Mouse (Mus musculus) testis, postnatal 10 days (tissue): ENCODE results near the gene Cyb561d1.
"Not testable (repeated sequence)": the region's sequence is repeated elsewhere in the genome, so short reads cannot be mapped to it uniquely, and the experiment has no call there.

Experiments used
- DNase-seq: peaks from one replicate; pipeline ENCODE4 v3.0.0; 2021; ENCODE audit warnings: low spot score

Gene Cyb561d1

GRCm38 (mm10) chr3:108200329-108201323 is at the start of gene Cyb561d1:
Gene Cyb561d1, minus strand, starts transcription at chr3:108201212.
- DNase-seq = peak; percentile 95

DNA sequence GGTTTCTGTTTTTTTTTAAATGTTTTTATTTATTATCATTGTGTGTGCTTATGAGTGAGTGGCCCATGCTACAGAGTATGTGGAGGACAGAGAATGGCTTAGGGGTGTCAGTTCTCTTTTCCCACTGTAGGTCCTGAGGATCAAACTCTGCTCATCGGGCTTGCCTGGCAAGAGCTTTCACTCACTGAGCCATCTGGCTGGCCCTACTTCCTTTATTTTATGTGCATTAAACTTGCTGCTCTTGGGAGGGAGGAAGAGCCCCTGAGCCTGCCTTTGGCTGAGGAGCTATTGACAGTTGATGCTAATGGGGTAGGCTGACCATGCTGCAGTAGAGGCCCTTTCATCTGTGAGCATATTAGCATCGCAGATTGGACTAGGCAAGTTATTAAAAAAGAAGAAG is 45.8 kb upstream of the Cyb561d1 start:
- no peak for DNase-seq

- DNase-seq = no peak
These were observed 40.3 kb upstream of the Cyb561d1 start for GRCm38 (mm10) chr3:108241243-108241839.

GRCm38 (mm10) chr3:108237474-108238102 is 36.6 kb upstream of the Cyb561d1 start:
- not testable (repeated sequence) for DNase-seq

DNA sequence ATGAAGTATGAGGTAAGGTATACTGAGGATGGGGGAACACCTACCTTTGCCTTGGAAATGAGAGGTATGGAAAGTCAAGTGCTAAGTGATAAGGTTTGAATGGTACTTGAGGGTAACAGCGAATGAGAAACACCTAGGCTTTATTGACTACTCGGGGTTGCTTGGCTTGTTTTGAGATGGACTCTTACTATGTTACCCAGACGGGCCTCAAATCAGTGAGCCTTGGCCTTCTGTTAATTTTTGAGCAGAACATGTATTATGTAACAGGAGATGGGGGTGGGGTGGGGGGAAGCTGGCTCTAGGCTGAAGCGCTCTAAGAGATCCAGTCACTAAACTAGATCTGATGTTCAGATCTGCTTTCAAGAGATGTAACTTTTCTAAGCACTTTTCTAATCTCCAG is 30.6 kb upstream of the Cyb561d1 start:
- no peak for DNase-seq

DNA sequence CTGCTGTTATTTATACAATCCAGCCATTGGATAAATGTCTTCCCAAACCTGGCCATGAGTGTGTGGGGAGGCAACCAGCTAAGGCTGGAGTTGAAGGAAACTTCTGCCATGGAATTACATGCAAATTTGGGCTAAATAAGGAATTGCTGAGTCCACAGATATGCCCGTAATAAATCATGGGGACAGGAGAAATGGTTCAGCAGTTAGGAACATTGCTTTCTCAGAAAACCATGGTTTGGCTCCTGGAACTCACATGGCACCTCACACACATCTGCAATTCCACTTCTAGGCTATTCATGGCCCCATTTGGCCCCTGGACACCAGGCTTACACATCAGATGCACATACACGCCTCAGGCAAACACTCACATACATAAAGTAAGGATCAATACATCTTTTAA is 26.5 kb upstream of the Cyb561d1 start:
- DNase-seq = no peak

- no peak for DNase-seq
These were observed 25.7 kb upstream of the Cyb561d1 start, which contains the start of gene Sypl2 for GRCm38 (mm10) chr3:108226558-108227350. Gene Sypl2, minus strand, starts transcription at chr3:108226648.

- DNase-seq = peak; percentile 56
These were observed 24.9 kb upstream of the Cyb561d1 start for GRCm38 (mm10) chr3:108225711-108226557.

- no peak for DNase-seq
These were observed 19.6 kb upstream of the Cyb561d1 start for GRCm38 (mm10) chr3:108220661-108221060.

DNA sequence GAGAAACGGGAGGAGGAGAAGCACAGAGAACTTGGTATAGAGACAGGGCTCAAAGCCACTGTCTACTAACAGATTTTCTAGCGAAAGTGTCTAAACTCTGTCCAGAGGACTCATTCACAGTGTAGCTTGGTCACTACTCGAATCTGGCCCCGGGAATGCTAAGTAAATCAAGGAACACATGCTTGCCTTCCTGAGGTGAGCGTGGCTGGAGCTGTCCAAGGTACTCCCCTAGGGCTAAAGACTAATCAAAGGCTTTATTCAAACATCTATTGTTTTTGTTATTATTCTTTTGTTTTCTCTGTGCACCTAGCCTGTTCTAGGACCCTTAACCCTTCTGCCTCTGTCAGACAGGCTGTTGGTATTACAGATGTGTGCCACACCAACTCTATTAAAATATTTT is 13.7 kb upstream of the Cyb561d1 start:
- peak; percentile 62 for DNase-seq

DNA sequence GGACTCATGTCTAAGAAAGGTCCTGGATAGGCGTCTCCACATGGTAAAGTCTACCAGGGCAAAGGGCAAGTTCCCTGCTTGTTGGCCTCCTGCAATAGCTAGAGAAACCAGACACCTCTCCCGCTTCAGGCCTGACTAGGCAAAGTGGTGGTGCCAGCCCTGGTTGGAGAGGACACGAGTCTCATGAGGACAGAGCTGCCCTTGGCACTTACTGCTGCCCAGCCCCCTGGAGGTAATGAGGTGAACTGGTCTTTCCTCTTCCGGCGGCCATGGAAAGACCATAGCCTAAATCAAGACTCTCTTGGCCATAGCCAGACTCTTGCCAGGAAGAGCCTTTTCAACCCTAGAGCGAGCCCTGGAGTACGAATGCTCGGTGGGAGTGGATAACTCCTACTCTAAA is 11.4 kb upstream of the Cyb561d1 start:
- no peak for DNase-seq

DNA sequence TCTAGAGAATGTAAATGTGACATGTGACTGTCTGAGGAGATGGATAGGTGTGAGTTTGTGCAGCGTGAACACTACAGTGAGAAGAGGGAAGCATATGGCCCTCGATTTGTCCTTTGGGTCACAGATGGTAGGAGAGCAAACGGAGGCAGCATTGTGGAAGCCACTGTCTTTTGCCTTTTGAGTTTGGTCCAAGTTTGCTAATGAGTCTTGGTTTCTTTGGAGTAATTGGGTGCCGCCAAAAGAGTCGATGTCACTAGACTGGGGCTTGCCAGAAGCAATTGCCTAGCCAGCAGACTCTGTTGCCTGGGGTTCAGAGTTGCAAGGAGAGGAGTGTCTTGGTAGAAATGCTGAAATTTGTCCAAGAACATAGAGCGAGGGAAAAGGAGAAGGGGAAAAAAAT is 10.8 kb upstream of the Cyb561d1 start:
- no peak for DNase-seq

DNA sequence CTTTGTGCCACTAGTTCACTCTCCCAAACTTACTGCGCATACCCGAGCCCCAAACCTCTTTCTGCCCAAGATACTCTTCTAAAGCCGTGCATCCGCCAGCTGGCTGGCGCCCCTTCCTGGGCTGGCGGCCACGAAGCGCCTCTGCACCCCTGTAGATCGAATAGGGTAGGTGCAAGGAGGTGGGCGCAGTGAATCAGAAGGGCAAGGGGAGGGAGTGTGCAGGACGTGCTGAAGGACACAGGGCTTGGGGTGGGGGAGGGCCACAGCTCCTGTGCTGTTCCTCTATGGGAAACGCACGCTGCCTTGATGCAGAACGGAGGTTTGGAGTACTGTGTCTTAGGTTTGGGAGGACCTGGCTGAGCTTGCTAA is 9.7 kb upstream of the Cyb561d1 start, which contains the start of gene Atxn7l2:
Atxn7l2 (minus strand) TSS at position 164 of the 369 bp plus-strand sequence.
- DNase-seq = no peak

DNA sequence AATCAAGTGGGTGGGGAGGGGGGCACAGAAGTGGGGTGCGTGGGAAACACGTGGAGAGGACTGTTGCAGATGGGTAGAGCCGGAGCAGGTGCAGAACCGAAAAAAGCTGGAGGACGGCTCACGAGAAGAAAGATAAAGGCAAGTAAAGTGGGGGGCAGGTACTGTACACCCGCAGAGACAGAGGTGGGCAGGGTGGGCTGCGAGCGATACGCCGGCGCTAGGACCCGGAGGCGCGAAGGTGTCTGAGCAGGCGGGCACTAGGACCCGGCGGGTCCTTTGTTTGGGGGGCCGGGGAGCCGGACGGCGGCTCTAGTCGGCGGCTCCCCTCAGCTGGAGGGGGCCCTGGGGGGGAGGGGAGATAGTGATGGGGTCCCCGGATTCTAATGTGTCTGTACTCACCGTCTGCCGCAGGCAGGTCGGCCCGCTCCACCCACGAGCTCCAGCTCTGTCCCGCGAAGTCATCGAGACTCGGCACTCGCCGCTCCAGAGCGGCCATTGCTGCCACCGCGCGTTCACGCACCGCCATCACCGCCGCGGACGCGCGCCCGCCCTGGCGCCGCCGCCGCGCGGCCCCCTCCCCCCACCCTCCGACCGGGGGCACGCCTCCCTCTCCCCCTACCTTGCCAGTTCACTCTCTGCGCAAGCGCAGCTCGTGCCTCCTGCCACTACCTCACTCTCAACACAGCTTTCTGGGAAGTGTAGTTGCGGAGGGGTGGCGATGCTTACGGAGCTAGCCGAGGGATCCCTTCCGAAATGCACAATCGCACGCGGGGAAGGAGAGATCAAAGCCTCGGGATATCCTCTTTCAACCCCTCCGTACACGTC is 9.1 kb upstream of the Cyb561d1 start:
- peak; percentile 93 for DNase-seq

GRCm38 (mm10) chr3:108209536-108209935 is 8.5 kb upstream of the Cyb561d1 start:
- no peak for DNase-seq

GRCm38 (mm10) chr3:108209001-108209400 is 8.0 kb upstream of the Cyb561d1 start:
- DNase-seq = no peak

- DNase-seq = no peak
These were observed 5.8 kb upstream of the Cyb561d1 start for GRCm38 (mm10) chr3:108206731-108207375.

- DNase-seq = no peak
These were observed 4.6 kb upstream of the Cyb561d1 start for GRCm38 (mm10) chr3:108205601-108206000.

GRCm38 (mm10) chr3:108204470-108204869 is 3.5 kb upstream of the Cyb561d1 start:
- DNase-seq = peak; percentile 44
